Mouse (Mus musculus) erythroblast, embryonic 14.5 days (primary cell): ENCODE measurements around the gene Pik3r5.

Experiments used
- GATA1 ChIP-seq: IDR thresholded peaks from 2 replicates; pipeline ENCODE4 v1.6.1; 2012; ENCODE audit warnings: low read length, inconsistent platforms, mixed read lengths
- TAL1 ChIP-seq: IDR thresholded peaks from 3 replicates; pipeline ENCODE4 v1.6.1; 2012; ENCODE audit warnings: low read length, inconsistent platforms, mixed read lengths

DNA sequence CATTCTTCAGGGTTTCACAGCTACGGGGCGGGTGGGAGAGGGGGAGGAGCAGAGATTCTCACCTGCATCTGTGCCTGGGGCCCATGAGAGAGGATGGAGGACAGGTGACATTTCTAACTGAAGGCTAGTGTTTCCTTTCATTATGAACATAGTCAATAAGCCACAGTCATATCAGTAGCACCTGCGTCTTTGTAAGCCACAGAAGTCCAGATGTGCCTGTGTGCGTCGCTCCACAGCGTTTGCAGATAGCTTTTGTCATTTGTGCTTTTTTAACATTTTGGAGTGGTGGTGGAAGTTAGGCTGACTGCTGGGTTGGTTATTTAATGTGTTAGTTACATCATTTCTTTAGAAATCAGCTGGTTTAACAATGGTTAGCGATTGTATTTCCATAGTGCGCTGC lies 20.8 kb downstream of the Pik3r5 start:
- TF ChIP-seq GATA1, result no peak
- no peak for TF ChIP-seq TAL1
